Mouse (Mus musculus) spleen, postnatal 4 days (tissue): ENCODE measurements around the gene Hnrnpdl.

Source experiments
- DNase-seq, 2 experiments: peaks; one replicate each; pipeline ENCODE4 v3.0.0; 2022; ENCODE audit warnings: low spot score in 2 of 2

Gene Hnrnpdl

DNA sequence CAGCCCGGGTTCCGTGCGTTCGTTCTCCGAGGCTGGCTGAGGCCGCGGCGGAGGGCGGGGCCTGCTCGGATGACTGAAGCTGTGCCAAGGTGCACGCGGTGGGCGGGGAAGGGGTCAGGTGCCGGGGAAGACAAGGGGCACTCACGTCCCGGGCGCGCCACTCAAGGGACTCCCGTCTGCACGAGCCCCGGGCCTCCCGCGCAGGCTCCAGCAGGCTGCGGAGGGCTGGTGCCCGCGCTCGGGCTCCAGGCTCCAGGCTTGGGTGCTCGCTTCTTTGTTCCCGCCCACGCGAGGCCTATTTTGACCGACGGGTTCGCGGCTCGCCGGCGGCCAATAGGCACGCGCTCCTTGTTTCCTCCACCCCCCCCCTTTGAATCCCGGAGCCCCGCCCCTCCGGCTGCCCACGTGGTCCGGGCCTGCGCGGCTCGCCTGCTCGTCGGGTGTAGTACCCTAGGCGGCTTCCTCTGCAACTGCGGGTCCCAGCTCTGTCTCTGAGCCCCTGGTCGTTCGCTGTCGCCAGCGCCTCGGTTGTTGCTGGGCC is at the start of gene Hnrnpdl, which contains the start of gene Enoph1:
Gene Hnrnpdl (minus strand): TSS at position 63 of the 541 bp plus-strand sequence.
Gene Enoph1 (plus strand): TSS at position 384 of the 541 bp plus-strand sequence.
- peak; percentile 93 to 96 for DNase-seq

DNA sequence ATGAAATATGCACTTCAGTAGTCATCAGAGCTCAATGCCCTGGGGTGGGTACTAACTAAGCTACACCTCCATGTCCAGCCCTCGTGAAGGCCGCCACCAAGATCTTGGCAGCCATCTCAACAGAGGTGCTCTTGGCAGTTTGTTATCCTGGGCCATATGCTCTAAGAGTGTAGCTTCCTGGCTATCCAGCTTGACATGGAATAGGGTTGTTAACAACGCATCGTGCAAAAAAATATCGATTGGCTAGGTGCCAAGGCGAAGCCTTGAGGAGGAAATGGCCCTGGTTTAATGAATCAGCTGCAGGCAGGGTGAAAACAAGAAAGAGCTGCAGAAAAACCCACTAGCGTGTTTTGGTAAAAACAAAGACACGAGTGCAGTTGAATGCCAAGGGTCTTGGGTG is 45.6 kb upstream of the Hnrnpdl start:
- DNase-seq, result no peak

DNA sequence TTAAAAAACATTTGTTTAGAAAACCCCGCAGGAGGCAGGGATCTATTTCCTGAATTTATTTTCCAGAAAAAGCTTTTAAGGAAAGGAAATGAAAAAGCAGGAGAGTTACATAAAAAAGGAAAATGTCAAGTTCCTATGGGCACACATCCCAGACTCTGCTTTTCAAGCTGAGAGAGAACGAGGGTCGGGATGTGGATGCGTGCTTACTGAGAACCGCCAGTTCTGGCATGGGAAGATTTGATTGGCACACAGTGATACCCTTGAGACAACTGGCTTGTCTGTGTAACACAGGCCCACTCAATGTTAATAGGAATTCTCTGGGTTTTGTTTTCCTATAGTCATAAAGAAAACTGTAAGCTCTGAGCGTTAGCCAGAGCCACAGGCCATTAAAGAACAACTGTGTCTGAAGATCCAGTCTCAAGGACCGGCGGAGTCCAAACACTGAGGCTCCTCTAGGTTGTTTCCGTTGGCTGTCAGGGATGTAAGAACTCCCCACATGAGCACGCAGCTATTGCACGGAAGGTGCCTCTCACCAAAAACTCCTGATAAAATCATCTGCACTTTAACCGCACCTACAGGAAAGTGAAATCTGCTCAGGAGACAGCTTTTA is 44.6 kb upstream of the Hnrnpdl start:
- DNase-seq, result no peak

DNA sequence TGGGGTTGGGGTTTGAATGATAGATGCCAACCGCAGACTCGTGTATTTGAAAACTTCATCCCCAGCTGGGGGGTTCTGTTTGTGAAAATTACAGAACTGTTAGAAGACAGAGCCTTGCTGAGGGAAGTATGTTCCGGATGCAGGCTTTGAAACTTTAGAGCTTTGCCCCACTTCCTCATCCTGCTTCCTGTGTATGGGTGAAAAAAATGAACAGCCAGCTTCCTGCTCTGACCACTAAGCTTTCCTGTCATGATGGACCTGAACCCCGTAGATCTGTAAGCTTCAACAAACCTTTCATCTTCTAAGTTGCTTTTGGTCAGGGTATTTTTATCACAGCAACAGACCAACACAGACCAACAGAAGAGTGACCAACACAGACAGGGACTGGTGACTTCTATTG is 42.5 kb upstream of the Hnrnpdl start:
- no peak for DNase-seq

DNA sequence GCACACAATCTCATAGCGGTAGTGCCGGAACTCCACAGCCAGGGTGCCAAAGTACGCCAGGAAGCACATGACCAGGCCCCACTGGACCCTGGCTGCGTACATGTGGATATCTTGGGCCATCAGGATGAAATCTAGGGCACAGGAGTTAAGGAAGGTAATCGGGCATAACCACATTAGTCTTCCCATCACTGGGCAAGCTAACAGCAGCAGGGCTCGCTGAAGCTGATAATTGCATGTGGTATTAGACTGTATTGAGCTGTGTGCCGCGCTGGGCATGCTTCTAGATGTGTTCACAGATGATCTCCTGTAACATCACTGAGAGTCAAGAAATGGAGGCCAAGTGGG is 40.4 kb upstream of the Hnrnpdl start:
- DNase-seq, result no peak

DNA sequence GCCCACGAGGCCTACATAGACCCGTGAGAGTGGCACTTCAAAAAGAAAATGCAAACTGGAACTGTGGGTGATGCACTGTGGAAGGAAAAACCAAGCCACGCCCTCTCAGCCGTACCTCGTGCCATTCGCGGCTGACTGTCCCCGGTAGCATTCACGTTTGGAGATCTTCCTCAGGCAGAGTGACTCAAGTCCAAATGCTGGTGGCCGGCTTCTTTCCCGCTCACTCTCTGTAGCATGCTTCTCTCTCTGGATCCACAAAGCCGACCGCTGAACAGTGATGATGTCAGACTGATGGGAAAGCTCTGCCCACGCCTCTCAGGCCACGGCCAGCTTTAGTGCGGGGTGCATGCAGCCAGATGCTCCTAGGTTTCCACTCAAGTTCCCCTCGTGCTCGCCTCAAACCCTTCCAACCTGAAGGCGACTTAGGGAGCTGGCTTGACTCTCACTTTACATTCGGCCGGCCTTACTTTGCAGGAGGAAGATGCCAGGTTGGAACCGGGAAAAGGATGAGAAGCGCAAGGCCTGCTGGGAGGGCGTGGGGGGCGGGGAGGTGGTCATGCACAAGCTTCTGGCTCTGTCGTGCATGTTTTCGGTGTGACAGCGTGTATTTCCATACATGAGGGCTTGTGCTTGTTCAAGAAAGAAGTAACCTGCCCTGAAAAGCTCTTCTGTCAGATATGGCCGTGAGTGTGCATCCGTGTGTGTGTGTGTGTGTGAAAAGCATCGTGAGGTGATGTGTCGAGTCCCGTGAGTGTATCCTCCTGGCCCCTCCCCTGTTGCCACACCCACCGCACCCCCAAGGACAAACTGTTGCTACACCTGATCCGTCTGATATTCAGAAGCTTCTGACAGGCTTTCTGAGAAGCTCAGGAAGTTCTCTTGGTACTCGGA is 39.8 kb upstream of the Hnrnpdl start:
- DNase-seq, result no peak

DNA sequence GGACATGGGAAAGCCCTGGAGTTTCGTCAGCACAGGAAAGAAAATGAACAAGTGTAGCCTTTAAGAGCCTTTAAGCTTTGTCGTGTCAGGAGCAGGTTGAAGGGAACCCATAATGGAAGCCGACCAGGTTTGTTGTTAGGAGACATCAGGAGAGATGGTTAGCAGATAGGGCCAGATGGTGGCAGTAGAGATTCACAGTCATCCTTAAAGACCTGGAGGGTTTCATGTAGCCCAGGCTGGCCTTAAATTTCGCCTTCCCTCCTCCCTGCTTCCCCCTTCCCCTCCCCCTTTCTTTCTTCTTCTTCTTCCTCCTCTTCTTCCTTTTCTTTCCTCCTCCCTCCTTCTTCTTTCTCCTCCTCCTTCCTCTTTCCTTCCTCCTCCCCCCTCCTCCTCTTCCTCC is 35.1 kb upstream of the Hnrnpdl start:
- DNase-seq, result no peak

DNA sequence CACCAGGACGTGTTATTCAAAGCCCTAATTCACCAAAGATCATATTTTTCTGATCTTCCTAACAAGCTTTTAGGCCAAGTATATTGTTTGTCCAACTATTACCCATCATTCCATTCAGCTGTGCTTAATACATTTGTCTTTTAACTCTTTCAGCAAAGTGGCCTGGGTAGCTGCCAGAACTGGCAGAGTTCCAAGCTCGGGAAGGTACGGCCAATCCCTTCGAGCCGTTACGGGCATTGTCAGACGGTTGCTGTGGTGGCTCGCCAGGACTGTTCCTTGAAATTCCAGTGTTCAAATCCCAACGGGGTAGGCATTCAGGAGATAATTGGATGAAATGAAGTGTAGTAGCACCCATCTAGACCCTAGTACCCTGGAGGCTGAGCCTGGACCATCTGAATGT is 33.1 kb upstream of the Hnrnpdl start:
- DNase-seq, result no peak

DNA sequence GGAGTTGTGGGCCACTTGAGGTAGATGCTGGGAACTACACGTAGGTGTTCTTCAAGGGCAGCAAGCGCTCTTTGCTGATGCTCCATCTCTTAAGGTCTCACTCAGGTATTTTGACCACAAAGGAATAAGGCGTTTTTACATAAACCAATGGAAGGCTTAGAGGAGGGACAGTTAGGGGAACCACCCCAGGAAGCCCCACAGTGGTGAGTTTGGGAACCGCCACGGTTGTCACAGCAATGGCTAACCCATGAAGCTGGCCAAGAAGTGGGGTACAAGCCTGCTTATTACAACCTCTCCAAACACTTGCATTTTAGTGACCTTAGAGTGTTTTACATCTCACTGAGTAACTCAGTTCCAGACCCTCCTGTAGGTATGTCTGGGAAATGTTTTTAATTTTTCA is 32.1 kb upstream of the Hnrnpdl start:
- no peak for DNase-seq

DNA sequence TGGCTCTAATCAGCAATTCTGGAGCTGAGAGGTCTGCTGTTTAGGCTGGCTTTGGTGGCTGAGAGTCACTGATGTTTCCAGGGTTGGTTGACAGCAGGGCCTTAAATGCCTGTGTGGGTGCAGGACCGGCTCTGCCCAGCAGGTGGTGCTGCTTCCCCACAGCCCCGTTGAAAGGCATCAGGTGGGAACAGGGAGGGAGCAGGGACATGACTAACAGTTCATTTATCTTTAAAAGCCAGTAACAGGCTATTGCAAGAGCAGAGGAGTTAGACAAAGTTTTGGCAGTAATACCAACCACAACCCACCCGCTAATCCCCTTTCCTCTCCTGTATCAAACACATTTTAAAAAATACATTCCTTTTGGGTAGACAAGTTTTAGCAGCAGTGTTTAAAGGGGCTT is 30.8 kb upstream of the Hnrnpdl start:
- DNase-seq, result peak; percentile 80 to 94

DNA sequence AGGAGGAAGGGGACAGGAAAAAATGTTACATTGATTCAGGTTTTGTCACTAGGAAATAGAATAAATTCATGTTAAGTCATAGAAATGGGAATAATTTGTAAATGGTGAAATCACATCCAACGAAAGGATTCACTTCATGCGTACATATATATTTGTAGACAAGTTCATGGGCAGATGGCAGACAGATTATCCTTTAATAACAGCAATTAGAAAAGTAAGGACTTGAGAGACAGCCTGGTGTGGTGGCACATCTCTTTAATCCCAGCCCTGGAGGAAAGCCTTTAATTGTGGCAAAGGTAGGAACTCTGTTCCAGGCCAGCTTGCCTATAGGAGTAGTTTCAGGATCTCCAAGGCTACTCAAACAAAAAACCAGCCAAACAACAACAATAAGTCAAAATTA is 30.1 kb upstream of the Hnrnpdl start:
- no peak for DNase-seq

DNA sequence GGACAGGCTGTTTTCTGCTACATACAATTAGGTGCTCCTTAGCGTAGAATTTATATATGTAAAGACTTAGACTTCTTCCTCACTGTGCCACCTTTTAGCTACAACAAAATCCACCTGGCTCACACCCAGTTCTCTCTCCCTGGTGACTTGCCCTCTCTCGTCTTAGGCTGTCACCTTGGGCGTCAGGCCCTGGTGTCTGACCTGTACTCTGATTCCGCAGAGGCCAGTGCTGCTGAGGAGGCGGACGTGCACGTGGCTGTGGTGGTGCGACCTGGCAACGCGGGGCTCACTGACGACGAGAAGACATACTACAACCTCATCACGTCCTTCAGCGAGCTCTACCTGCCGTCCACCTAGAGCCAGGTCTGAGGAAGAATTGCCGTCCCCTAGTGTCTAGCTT is 28.1 kb upstream of the Hnrnpdl start:
- DNase-seq, result no peak

DNA sequence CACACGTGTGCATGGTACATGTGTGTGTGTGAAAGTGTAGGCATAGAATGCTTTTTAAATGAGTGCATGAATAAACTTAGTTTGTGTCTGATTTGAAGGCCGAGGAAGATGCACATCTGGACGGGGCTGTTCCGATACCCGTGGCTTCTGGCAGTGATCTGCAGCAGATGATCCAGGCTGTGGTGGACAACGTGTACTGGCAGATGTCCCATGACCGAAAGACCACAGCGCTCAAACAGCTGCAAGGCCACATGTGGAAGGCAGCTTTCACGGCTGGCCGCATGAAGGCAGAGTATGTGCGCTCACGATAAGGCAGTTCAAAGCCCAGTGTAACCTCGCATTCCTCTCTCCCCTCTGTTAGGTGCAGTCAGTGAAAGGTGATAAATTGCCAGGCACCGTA is 21.4 kb upstream of the Hnrnpdl start:
- no peak for DNase-seq

DNA sequence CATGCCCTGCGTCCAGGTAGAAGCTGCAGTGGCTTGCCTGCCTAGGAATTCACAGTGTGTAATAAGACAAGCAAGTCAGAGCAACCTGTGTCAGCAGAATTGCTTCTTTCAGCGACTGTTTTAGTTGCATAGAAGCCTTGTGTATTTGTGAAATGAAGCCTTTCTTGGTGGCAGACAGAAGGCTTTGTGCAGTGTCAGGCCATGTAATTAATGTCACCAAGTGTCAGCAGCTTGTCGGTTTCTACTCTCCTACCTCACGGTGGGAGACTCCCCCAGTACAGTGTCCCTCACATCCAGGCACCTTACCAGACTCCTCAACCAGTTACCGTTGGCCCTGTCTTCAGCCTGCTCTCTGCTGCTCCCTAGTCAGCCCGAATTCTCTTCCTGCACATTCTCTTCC is 19.9 kb upstream of the Hnrnpdl start:
- no peak for DNase-seq

DNA sequence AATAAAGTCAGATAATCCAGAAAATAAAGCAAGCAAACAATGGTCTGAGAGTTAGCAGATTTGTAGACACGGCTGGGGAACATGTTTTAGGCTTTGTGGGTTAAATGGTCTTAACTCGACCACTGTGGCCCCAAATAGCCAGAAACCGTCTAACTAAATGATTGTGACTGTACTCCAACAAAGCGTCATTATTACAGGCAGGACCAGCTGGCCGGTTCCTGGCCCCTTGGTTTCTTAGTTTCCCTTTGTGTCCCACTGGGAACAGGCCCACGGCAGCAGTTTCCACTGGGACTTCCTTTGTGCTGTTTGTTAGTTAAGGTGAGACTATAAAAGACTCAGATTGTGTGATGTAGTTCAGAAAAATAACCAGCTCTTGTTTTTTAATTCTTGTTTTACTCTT is 19.3 kb upstream of the Hnrnpdl start:
- DNase-seq, result no peak

DNA sequence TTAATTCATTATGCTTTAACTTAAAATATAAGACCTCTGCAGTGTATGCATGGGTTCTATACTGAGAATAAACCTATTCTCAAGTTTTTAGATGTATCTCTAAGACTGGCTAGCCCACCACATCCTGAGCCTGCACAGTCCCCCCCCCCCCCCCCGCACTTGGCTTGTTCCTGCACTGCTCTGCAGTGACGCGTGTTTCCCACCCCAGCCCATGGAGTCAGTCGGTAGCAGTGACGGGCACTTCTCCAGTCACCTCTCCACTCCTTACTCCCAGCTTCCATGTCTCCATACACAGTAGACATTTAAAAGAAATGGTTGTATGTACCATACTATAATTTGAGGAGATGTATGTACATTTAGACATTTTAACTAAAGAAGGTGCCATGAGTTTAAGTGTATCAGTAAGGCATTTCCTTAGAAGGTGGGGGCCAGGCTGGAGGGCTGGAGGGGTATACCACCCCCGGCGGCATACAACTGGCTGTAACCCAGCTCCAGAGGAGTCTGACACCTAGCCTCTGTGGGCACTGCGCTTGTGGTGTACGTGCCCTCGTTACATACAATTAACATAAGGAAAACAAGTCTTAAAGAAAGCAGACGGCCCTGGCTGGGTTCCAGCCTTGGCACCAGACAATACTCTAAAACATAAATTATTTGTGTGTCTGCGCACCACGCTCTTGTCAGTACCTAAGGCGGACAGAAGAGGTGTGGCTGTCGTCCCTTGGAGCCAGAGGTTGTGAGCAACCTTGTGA is 18.2 kb upstream of the Hnrnpdl start:
- DNase-seq, result no peak

DNA sequence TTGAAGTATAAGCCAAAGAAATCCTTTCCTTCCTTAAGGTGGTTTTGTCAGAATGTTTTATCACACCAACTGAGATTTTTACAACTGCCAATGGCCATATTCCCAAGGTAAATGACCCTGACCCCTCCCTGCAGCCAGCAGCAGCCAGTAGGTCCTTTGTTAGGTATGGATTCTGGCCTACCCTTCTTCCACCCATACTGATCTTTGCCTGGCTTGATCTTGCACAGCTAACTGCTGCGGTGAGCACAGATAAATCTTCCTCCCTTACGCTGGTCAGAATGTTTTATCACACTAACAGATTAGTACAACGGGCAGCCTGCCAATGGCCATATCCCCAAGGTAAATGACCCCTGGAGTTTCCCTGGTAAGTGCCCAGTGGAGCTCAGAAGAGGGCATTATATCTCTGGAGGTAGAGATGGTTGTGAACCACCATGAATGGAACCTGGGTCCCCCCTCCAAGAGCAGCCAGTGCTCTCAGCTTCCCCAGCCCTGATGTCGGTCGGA is 16.5 kb upstream of the Hnrnpdl start:
- DNase-seq, result no peak

DNA sequence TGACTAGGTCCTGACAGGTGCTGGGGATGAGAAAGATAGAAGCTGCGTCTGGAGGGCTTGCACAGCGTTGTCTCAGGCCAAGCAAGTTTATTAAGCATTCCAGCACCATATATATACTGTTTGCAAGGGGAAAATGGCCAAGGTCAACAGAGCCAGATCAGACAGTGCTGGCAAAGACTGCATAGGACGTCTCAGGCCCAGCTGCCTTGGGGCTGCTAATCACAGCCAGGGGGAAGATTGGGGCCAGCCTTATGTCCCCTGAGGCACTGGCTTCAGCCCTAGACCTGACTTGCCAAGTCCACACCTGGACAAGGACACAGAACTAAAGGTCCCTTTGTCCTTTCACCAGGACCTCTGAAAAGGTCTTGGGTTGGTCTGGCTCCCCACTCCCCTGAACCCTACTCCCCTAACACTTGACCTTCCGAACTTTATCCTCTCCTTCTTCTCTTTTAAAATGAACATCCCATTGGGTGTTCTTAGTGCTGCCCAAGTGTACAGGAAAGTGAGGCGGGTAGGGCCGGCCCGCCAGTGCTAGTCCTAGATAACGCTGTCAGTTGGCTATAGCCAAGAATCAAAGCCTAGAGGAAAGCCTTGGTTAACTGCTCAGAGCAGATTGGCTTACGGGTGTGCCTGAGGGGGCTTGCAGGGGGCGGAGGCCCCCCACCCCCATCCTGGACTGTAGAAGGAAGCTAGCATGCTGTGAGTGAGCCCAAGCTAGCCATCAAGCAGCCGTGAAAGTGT is 15.5 kb upstream of the Hnrnpdl start:
- DNase-seq, result no peak

DNA sequence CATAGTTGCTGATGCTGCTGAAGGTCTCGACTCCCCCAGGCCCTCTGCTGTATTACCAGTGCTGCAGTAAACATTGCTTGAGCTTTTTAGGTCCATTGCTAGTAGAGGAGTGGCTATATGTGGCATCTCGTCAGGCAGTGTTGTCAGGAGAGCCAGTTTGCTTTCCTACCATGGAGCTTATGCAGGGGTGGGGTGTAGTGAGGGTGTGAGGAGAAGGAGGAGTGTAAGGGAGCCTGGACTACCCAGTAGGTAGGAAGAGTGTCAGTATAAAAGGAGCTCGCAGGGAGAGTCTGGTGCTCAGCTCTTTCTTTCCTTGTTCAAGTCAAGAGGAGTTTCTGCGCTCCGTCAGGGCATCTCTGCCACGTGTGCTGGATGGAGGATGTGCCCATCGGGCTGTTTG is 13.3 kb upstream of the Hnrnpdl start:
- DNase-seq, result no peak

DNA sequence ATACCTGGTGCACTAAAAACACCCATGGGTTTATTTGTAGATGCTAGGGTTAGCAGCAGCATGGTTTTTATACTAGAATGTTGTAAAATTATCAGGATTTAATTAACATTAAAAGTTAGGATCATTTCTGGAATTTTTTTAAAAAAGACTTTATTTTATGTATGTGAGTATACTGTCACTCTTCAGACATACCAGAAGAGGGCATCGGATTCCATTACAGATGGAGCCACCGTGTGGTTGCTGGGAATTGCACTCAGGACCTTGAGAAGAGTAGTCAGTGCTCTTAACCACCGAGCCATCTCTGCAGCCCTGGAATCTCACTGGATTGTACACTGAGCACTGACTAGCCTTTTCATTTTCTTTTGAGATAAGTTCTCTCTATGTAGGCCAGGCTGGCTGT is 10.4 kb upstream of the Hnrnpdl start:
- no peak for DNase-seq

DNA sequence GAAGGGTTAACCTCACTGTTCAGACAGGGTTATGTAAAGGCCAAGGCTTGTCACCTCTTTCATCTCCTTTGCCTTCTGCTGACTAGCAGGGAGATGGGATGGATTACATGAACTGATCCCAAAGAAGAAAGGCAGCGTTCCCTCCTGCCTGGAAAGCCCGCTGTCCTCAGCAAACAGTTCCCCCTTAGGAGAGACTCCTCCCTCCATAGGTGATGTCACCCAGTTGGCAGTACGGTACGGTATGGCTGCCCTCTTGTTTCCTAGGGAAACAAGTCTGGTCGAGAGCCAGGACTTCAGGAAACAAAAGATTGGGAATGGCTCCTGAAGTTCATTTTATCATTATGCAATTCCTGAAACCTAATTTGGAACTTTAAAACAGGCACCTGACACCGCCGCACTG is 8.4 kb upstream of the Hnrnpdl start:
- DNase-seq, result no peak
